Mouse (Mus musculus): ENCODE data around the gene 1700069L16Rik. TPM values are rescaled to one million over a fixed set of nuclear protein-coding genes. Genes with fewer than 3 reads are reported as not detected.

The 1700069L16Rik gene
- polyA plus RNA-seq, 1 experiment from 2014 or later: not detected

GRCm38 (mm10) chr5:113687514-113687913 lies 37.1 kb downstream of the 1700069L16Rik start:
- H3K4me3 ChIP-seq (ENCODE audit: inconsistent target): no peak overlapping the region
- 88% methylated on average over 5 of the region's 5 CpGs for WGBS (ENCODE audit: missing documents)
- H3K27ac ChIP-seq: no peak overlapping the region
- no peaks in the 10 kb centered on the region for H3K79me2 ChIP-seq (ENCODE audit: inconsistent target)
- H3K36me3 ChIP-seq (ENCODE audit: inconsistent target): no peaks in the 10 kb centered on the region

GRCm38 (mm10) chr5:113685471-113685870 lies 39.1 kb downstream of the 1700069L16Rik start:
- WGBS (ENCODE audit: missing documents): 85% methylated on average over 5 of the region's 5 CpGs
- no peak overlapping the region for H3K4me3 ChIP-seq (ENCODE audit: inconsistent target)
- H3K79me2 ChIP-seq (ENCODE audit: inconsistent target): no peaks in the 10 kb centered on the region
- H3K36me3 ChIP-seq (ENCODE audit: inconsistent target): no peaks in the 10 kb centered on the region
- no peak overlapping the region for H3K27ac ChIP-seq

GRCm38 (mm10) chr5:113683246-113683645 lies 41.3 kb downstream of the 1700069L16Rik start:
- Histone ChIP-seq H3K79me2 (ENCODE audit: inconsistent target) (no peaks in the 10 kb centered on the region), H3K36me3 (ENCODE audit: inconsistent target) (no peaks in the 10 kb centered on the region), H3K27ac (no peak overlapping the region), H3K4me3 (ENCODE audit: inconsistent target) (no peak overlapping the region)
- WGBS (ENCODE audit: missing documents): 67% methylated on average over 5 of the region's 5 CpGs

- Histone ChIP-seq H3K79me2 (ENCODE audit: inconsistent target) (no peaks in the 10 kb centered on the region), H3K36me3 (ENCODE audit: inconsistent target) (no peaks in the 10 kb centered on the region), H3K4me3 (ENCODE audit: inconsistent target) (no peak overlapping the region), H3K27ac (no peak overlapping the region)
- 96% methylated on average over 3 of the region's 3 CpGs for WGBS (ENCODE audit: missing documents)
Measured at GRCm38 (mm10) chr5:113682472-113682871, 42.1 kb downstream of the 1700069L16Rik start.

- Histone ChIP-seq H3K4me3 (ENCODE audit: inconsistent target) (no peak overlapping the region), H3K27ac (no peak overlapping the region), H3K36me3 (ENCODE audit: inconsistent target) (no peaks in the 10 kb centered on the region), H3K79me2 (ENCODE audit: inconsistent target) (no peaks in the 10 kb centered on the region)
- WGBS (ENCODE audit: missing documents): 92% methylated on average over 13 of the region's 14 CpGs
Measured at GRCm38 (mm10) chr5:113681219-113681618, 43.4 kb downstream of the 1700069L16Rik start.

GRCm38 (mm10) chr5:113679509-113679908 lies 45.1 kb downstream of the 1700069L16Rik start:
- no peak overlapping the region for H3K4me3 ChIP-seq (ENCODE audit: inconsistent target)
- WGBS (ENCODE audit: missing documents): 98% methylated on average over 4 of the region's 4 CpGs
- H3K27ac ChIP-seq: no peak overlapping the region
- no peaks in the 10 kb centered on the region for H3K36me3 ChIP-seq (ENCODE audit: inconsistent target)
- H3K79me2 ChIP-seq (ENCODE audit: inconsistent target): no peaks in the 10 kb centered on the region

GRCm38 (mm10) chr5:113678743-113679452 lies 45.7 kb downstream of the 1700069L16Rik start:
- Histone ChIP-seq H3K27ac (no peak overlapping the region), H3K79me2 (ENCODE audit: inconsistent target) (no peaks in the 10 kb centered on the region), H3K4me3 (ENCODE audit: inconsistent target) (no peak overlapping the region), H3K36me3 (ENCODE audit: inconsistent target) (no peaks in the 10 kb centered on the region)
- 83% methylated on average over 9 of the region's 10 CpGs for WGBS (ENCODE audit: missing documents)

GRCm38 (mm10) chr5:113677541-113677940 lies 47.0 kb downstream of the 1700069L16Rik start:
- WGBS (ENCODE audit: missing documents): 73% methylated on average over 2 of the region's 7 CpGs
- Histone ChIP-seq H3K4me3 (ENCODE audit: inconsistent target) (no peak overlapping the region), H3K36me3 (ENCODE audit: inconsistent target) (no peaks in the 10 kb centered on the region), H3K79me2 (ENCODE audit: inconsistent target) (no peaks in the 10 kb centered on the region), H3K27ac (no peak overlapping the region)

GRCm38 (mm10) chr5:113674851-113675250 lies 49.7 kb downstream of the 1700069L16Rik start:
- Histone ChIP-seq H3K36me3 (ENCODE audit: inconsistent target) (no peaks in the 10 kb centered on the region), H3K27ac (no peak overlapping the region), H3K79me2 (ENCODE audit: inconsistent target) (no peaks in the 10 kb centered on the region), H3K4me3 (ENCODE audit: inconsistent target) (no peak overlapping the region)
- 95% methylated on average over 7 of the region's 7 CpGs for WGBS (ENCODE audit: missing documents)

GRCm38 (mm10) chr5:113672456-113672855 lies 52.1 kb downstream of the 1700069L16Rik start:
- WGBS (ENCODE audit: missing documents): 1% methylated on average over 7 of the region's 7 CpGs
- no peaks in the 10 kb centered on the region for H3K36me3 ChIP-seq (ENCODE audit: inconsistent target)
- no peaks in the 10 kb centered on the region for H3K79me2 ChIP-seq (ENCODE audit: inconsistent target)
- peak overlapping the region; percentile 77 for H3K27ac ChIP-seq
- no peak overlapping the region for H3K4me3 ChIP-seq (ENCODE audit: inconsistent target)

- Histone ChIP-seq H3K4me3 (ENCODE audit: inconsistent target) (no peak overlapping the region), H3K79me2 (ENCODE audit: inconsistent target) (no peaks in the 10 kb centered on the region)
- 24% methylated on average over 6 of the region's 6 CpGs for WGBS (ENCODE audit: missing documents)
Measured at GRCm38 (mm10) chr5:113670597-113670996, 54.0 kb downstream of the 1700069L16Rik start.

GRCm38 (mm10) chr5:113670110-113670509 lies 54.5 kb downstream of the 1700069L16Rik start:
- Histone ChIP-seq H3K4me3 (ENCODE audit: inconsistent target) (no peak overlapping the region), H3K36me3 (ENCODE audit: inconsistent target) (no peaks in the 10 kb centered on the region), H3K79me2 (ENCODE audit: inconsistent target) (no peaks in the 10 kb centered on the region), H3K27ac (no peak overlapping the region)
- 35% methylated on average over 3 of the region's 3 CpGs for WGBS (ENCODE audit: missing documents)

More at GRCm38 (mm10) chr5:113670597-113670996, 54.0 kb downstream of the 1700069L16Rik start:
- Histone ChIP-seq H3K27ac (no peak overlapping the region), H3K36me3 (ENCODE audit: inconsistent target) (no peaks in the 10 kb centered on the region)

GRCm38 (mm10) chr5:113664629-113665195 lies 59.9 kb downstream of the 1700069L16Rik start:
- Histone ChIP-seq H3K4me3 (ENCODE audit: inconsistent target) (no peak overlapping the region), H3K27ac (no peak overlapping the region), H3K79me2 (ENCODE audit: inconsistent target) (no peaks in the 10 kb centered on the region), H3K36me3 (ENCODE audit: inconsistent target) (no peaks in the 10 kb centered on the region)
- 85% methylated on average over 12 of the region's 12 CpGs for WGBS (ENCODE audit: missing documents)

- 19% methylated on average over 6 of the region's 6 CpGs for WGBS (ENCODE audit: missing documents)
- Histone ChIP-seq H3K4me3 (ENCODE audit: inconsistent target) (no peak overlapping the region), H3K79me2 (ENCODE audit: inconsistent target) (no peaks in the 10 kb centered on the region), H3K36me3 (ENCODE audit: inconsistent target) (no peaks in the 10 kb centered on the region), H3K27ac (no peak overlapping the region)
Measured at GRCm38 (mm10) chr5:113664127-113664526, 60.4 kb downstream of the 1700069L16Rik start.

- no peaks in the 10 kb centered on the region for H3K36me3 ChIP-seq (ENCODE audit: inconsistent target)
- 88% methylated on average over 10 of the region's 10 CpGs for WGBS (ENCODE audit: missing documents)
- no peak overlapping the region for H3K4me3 ChIP-seq (ENCODE audit: inconsistent target)
- H3K27ac ChIP-seq: no peak overlapping the region
- no peaks in the 10 kb centered on the region for H3K79me2 ChIP-seq (ENCODE audit: inconsistent target)
Measured at GRCm38 (mm10) chr5:113660872-113661271, 63.7 kb downstream of the 1700069L16Rik start.
